Mouse (Mus musculus) left cerebral cortex, adult 2 months (tissue): ENCODE measurements around the gene Grb14. TPM values are rescaled to one million over a fixed set of nuclear protein-coding genes. Genes with fewer than 3 reads are reported as not detected.
A peak's percentile ranks its signal among the peaks of the same experiment; 100 is the strongest.

ENCODE experiments used
- DNase-seq, 2 experiments: peaks; one replicate each; pipeline ENCODE4 v3.0.0; 2021 to 2022; ENCODE audit warnings: low spot score in 2 of 2, mixed read lengths in 1 of 2; ENCODE audit errors: extremely low spot score in 1 of 2
- H3K27ac ChIP-seq: fragments of 200-600 bp; 2 replicates; pipeline ENCODE4 v1.8.1; 2022
- H3K4me3 ChIP-seq: fragments of 200-600 bp; 2 replicates; pipeline ENCODE4 v1.8.1; 2022
- CTCF ChIP-seq: fragments of 200-600 bp; IDR thresholded peaks from 2 replicates; pipeline ENCODE4 v1.8.1; 2022; ENCODE audit warnings: antibody characterized with exemption, mild to moderate bottlenecking, moderate library complexity
- intact Hi-C: fragments of 180-260 bp; cut with DNase I; formaldehyde crosslinking; loops from one replicate; pipeline ENCODE4 v1.15.1; 2025
- long read RNA-seq, 2 experiments: library from polyadenylated mRNA; stranded (forward); transcript quantifications; one replicate each; pipeline ENCODE4 v2.0.0; 2021; ENCODE audit warnings: borderline mapping rate in 2 of 2
- total RNA-seq, 2 experiments: library from RNA; stranded (reverse); gene quantifications; 2 replicates each; pipeline ENCODE4 v1.2.3; 2021

Grb14 gene
- total RNA-seq: 10 to 100 TPM; 22.1 to 25.9 TPM
- long read RNA-seq, experiment 1, transcript Grb14-201 (14 exons, 1,986 nt): major isoform, 14 of 16 reads
- long read RNA-seq, experiment 1, partial matches to known transcripts: 1 of 16 reads
- long read RNA-seq, experiment 1, other reads (novel, unspliced or antisense): 1 of 16 reads
- long read RNA-seq, experiment 2, transcript Grb14-201 (14 exons, 1,986 nt): major isoform, 5 of 7 reads
- long read RNA-seq, experiment 2, partial matches to known transcripts: 1 of 7 reads
- long read RNA-seq, experiment 2, other reads (novel, unspliced or antisense): 1 of 7 reads

GRCm38 (mm10) chr2:65024887-65025286 is at the start of gene Grb14:
Gene Grb14 (minus strand): TSS chr2:65024987.
- Histone ChIP-seq H3K27ac (no peak within 1 kb of the TSS), H3K4me3 (no peak within 1 kb of the TSS)
- intact Hi-C loops: loop anchor here (5.0 kb wide), 4 partner anchors 47 to 312 kb away; partner anchors contain the start of gene Cobll1
- TF ChIP-seq CTCF: no peak
- no peak for DNase-seq

GRCm38 (mm10) chr2:65072205-65072604 is 47.4 kb upstream of the Grb14 start:
- Histone ChIP-seq H3K27ac (no peak overlapping the region), H3K4me3 (no peak overlapping the region)
- no peak for DNase-seq
- intact Hi-C loops: loop anchor here (5.0 kb wide), 1 partner anchor 50 kb away; the partner anchor contains the start of gene Grb14
- no peak for TF ChIP-seq CTCF

GRCm38 (mm10) chr2:65053764-65054163 is 29.0 kb upstream of the Grb14 start:
- intact Hi-C loops: no loop called here
- DNase-seq: no peak
- no peak overlapping the region for H3K27ac ChIP-seq
- no peak overlapping the region for H3K4me3 ChIP-seq
- no peak for TF ChIP-seq CTCF

GRCm38 (mm10) chr2:65052191-65053012 is 27.6 kb upstream of the Grb14 start:
- no peak for TF ChIP-seq CTCF
- intact Hi-C loops: no loop called here
- Histone ChIP-seq H3K27ac (no peak overlapping the region), H3K4me3 (no peak overlapping the region)
- no peak for DNase-seq

GRCm38 (mm10) chr2:65050776-65051175 is 26.0 kb upstream of the Grb14 start:
- Histone ChIP-seq H3K27ac (no peak overlapping the region), H3K4me3 (no peak overlapping the region)
- TF ChIP-seq CTCF: no peak
- DNase-seq: no peak
- intact Hi-C loops: no loop called here

GRCm38 (mm10) chr2:65048234-65049017 is 23.6 kb upstream of the Grb14 start:
- TF ChIP-seq CTCF: no peak
- Histone ChIP-seq H3K27ac (no peak overlapping the region), H3K4me3 (no peak overlapping the region)
- intact Hi-C loops: no loop called here
- DNase-seq: no peak

- H3K4me3 ChIP-seq: no peak overlapping the region
- intact Hi-C loops: no loop called here
- no peak for TF ChIP-seq CTCF
- DNase-seq: no peak
- no peak overlapping the region for H3K27ac ChIP-seq
Observed at GRCm38 (mm10) chr2:65038164-65038563, 13.4 kb upstream of the Grb14 start.

GRCm38 (mm10) chr2:65037546-65037945 is 12.8 kb upstream of the Grb14 start:
- DNase-seq: no peak
- TF ChIP-seq CTCF: no peak
- Histone ChIP-seq H3K4me3 (no peak overlapping the region), H3K27ac (no peak overlapping the region)
- intact Hi-C loops: no loop called here

GRCm38 (mm10) chr2:65022363-65023240 is 2.2 kb downstream of the Grb14 start:
- peak overlapping the region; percentile 97 for H3K27ac ChIP-seq
- H3K4me3 ChIP-seq: peak overlapping the region; percentile 97
- peak; percentile 56 for TF ChIP-seq CTCF
- DNase-seq: peak; percentile 62 to 66
- intact Hi-C loops: loop anchor here (2.0 to 5.0 kb wide), 5 partner anchors 50 to 315 kb away; partner anchors contain the start of gene Cobll1

- DNase-seq: peak; percentile 16
- Histone ChIP-seq H3K4me3 (peak overlapping the region; percentile 97), H3K27ac (peak overlapping the region; percentile 97)
- intact Hi-C loops: loop anchor here (2.0 to 5.0 kb wide), 5 partner anchors 50 to 315 kb away; partner anchors contain the start of gene Cobll1
- peak; percentile 1; the same call in 1 of the 2 replicates for TF ChIP-seq CTCF
Observed at GRCm38 (mm10) chr2:65021691-65022362, 3.0 kb downstream of the Grb14 start.
